Mouse (Mus musculus): ENCODE results near the gene Kcns3. TPM values are rescaled to one million over a fixed set of nuclear protein-coding genes. Genes with fewer than 3 reads are reported as not detected.

Kcns3 gene
- polyA plus RNA-seq (2014; fragmentation: Nextera tagmentation; extraction: Ambion mirVana), result 4.3 and 4.6 TPM in 2 replicates

GRCm38 (mm10) chr12:11151015-11151414 lies at the start of gene Kcns3:
Gene Kcns3 (minus strand): TSS chr12:11151056.
- H3K27me3 ChIP-seq (replicated peaks; ENCODE audit: control insufficient read depth, insufficient read depth, low read length), result peaks cover 53% of the 10 kb centered on the region

GRCm38 (mm10) chr12:11198551-11198950 lies 47.7 kb upstream of the Kcns3 start:
- no peaks in the 10 kb centered on the region for H3K27me3 ChIP-seq (replicated peaks; ENCODE audit: control insufficient read depth, insufficient read depth, low read length)
- H3K9me3 ChIP-seq (ENCODE audit: control insufficient read depth, low read length), result no peaks in the 10 kb centered on the region
- peaks cover 4% of the 10 kb centered on the region; the same call in 1 of the 2 replicates for H3K4me1 ChIP-seq (ENCODE audit: control insufficient read depth, insufficient read depth, low read length)
- H3K36me3 ChIP-seq (ENCODE audit: control insufficient read depth, insufficient read depth, low read length), result no peaks in the 10 kb centered on the region
- H3K9ac ChIP-seq (ENCODE audit: low read depth, low read length), result no peak overlapping the region
- ATAC-seq (ENCODE audit: low read depth) (no peak), DNase-seq (ENCODE audit: low spot score) (no peak)
- H3K27ac ChIP-seq (replicated peaks; ENCODE audit: low read depth, low read length), result no peak overlapping the region
- no peak overlapping the region for H3K4me3 ChIP-seq (ENCODE audit: low read depth, low read length)
- H3K4me2 ChIP-seq (ENCODE audit: low read depth, low read length), result no peak overlapping the region
- WGBS, result 46% methylated on average over 2 of the region's 2 CpGs

More at GRCm38 (mm10) chr12:11151015-11151414, at the start of gene Kcns3:
- no peaks in the 10 kb centered on the region; the same call in 1 of the 2 replicates for H3K4me1 ChIP-seq (ENCODE audit: control insufficient read depth, insufficient read depth, low read length)
- H3K36me3 ChIP-seq (ENCODE audit: control insufficient read depth, insufficient read depth, low read length), result no peaks in the 10 kb centered on the region
- no peak within 1 kb of the TSS for H3K27ac ChIP-seq (replicated peaks; ENCODE audit: low read depth, low read length)
- H3K9me3 ChIP-seq (ENCODE audit: control insufficient read depth, low read length), result no peaks in the 10 kb centered on the region
- H3K4me3 ChIP-seq (ENCODE audit: low read depth, low read length), result peak within 1 kb of the TSS; percentile 59
- DNase-seq (ENCODE audit: low spot score) (no peak), ATAC-seq (ENCODE audit: low read depth) (no peak)
- WGBS, result 14% methylated on average over 15 of the region's 15 CpGs
- H3K4me2 ChIP-seq (ENCODE audit: low read depth, low read length), result peak within 1 kb of the TSS; percentile 97
- peak within 1 kb of the TSS; percentile 58 for H3K9ac ChIP-seq (ENCODE audit: low read depth, low read length)

GRCm38 (mm10) chr12:11198026-11198425 lies 47.2 kb upstream of the Kcns3 start:
- Histone ChIP-seq H3K4me2 (ENCODE audit: low read depth, low read length) (no peak overlapping the region), H3K9me3 (ENCODE audit: control insufficient read depth, low read length) (no peaks in the 10 kb centered on the region), H3K36me3 (ENCODE audit: control insufficient read depth, insufficient read depth, low read length) (no peaks in the 10 kb centered on the region), H3K4me1 (ENCODE audit: control insufficient read depth, insufficient read depth, low read length) (no peaks in the 10 kb centered on the region), H3K9ac (ENCODE audit: low read depth, low read length) (no peak overlapping the region), H3K27ac (replicated peaks; ENCODE audit: low read depth, low read length) (no peak overlapping the region), H3K4me3 (ENCODE audit: low read depth, low read length) (no peak overlapping the region), H3K27me3 (replicated peaks; ENCODE audit: control insufficient read depth, insufficient read depth, low read length) (no peaks in the 10 kb centered on the region)
- 46% methylated on average over 4 of the region's 4 CpGs for WGBS
- DNase-seq (ENCODE audit: low spot score) (peak; percentile 34), ATAC-seq (ENCODE audit: low read depth) (peak; percentile 72; the same call in 1 of the 2 replicates)

- Histone ChIP-seq H3K27ac (replicated peaks; ENCODE audit: low read depth, low read length) (no peak overlapping the region), H3K4me2 (ENCODE audit: low read depth, low read length) (peak overlapping the region; percentile 49; the same call in 1 of the 2 replicates), H3K4me3 (ENCODE audit: low read depth, low read length) (peak overlapping the region; percentile 8; the same call in 1 of the 2 replicates), H3K4me1 (ENCODE audit: control insufficient read depth, insufficient read depth, low read length) (no peaks in the 10 kb centered on the region), H3K9me3 (ENCODE audit: control insufficient read depth, low read length) (no peaks in the 10 kb centered on the region), H3K27me3 (replicated peaks; ENCODE audit: control insufficient read depth, insufficient read depth, low read length) (no peaks in the 10 kb centered on the region), H3K9ac (ENCODE audit: low read depth, low read length) (no peak overlapping the region), H3K36me3 (ENCODE audit: control insufficient read depth, insufficient read depth, low read length) (no peaks in the 10 kb centered on the region)
- ATAC-seq (ENCODE audit: low read depth) (no peak), DNase-seq (ENCODE audit: low spot score) (no peak)
- 52% methylated on average over 5 of the region's 5 CpGs for WGBS
Measured at GRCm38 (mm10) chr12:11196830-11197229, 46.0 kb upstream of the Kcns3 start.

- WGBS, result 12% methylated on average over 16 of the region's 19 CpGs
- no peaks in the 10 kb centered on the region for H3K27me3 ChIP-seq (replicated peaks; ENCODE audit: control insufficient read depth, insufficient read depth, low read length)
- H3K4me3 ChIP-seq (ENCODE audit: low read depth, low read length), result peak overlapping the region; percentile 8
- no peaks in the 10 kb centered on the region for H3K4me1 ChIP-seq (ENCODE audit: control insufficient read depth, insufficient read depth, low read length)
- DNase-seq (ENCODE audit: low spot score), result peak; percentile 27
- H3K9ac ChIP-seq (ENCODE audit: low read depth, low read length), result 0 out of 2 replicates have a peak overlapping the region, but pooled peaks have one; percentile 14
- H3K9me3 ChIP-seq (ENCODE audit: control insufficient read depth, low read length), result no peaks in the 10 kb centered on the region
- H3K27ac ChIP-seq (replicated peaks; ENCODE audit: low read depth, low read length), result no peak overlapping the region
- peak overlapping the region; percentile 49 for H3K4me2 ChIP-seq (ENCODE audit: low read depth, low read length)
- peak; percentile 74; the same call in 1 of the 2 replicates for ATAC-seq (ENCODE audit: low read depth)
- no peaks in the 10 kb centered on the region for H3K36me3 ChIP-seq (ENCODE audit: control insufficient read depth, insufficient read depth, low read length)
Measured at GRCm38 (mm10) chr12:11196142-11196597, 45.3 kb upstream of the Kcns3 start.

GRCm38 (mm10) chr12:11195031-11195430 lies 44.2 kb upstream of the Kcns3 start:
- Histone ChIP-seq H3K9ac (ENCODE audit: low read depth, low read length) (no peak overlapping the region), H3K4me3 (ENCODE audit: low read depth, low read length) (no peak overlapping the region), H3K36me3 (ENCODE audit: control insufficient read depth, insufficient read depth, low read length) (no peaks in the 10 kb centered on the region), H3K4me1 (ENCODE audit: control insufficient read depth, insufficient read depth, low read length) (no peaks in the 10 kb centered on the region), H3K4me2 (ENCODE audit: low read depth, low read length) (no peak overlapping the region), H3K27ac (replicated peaks; ENCODE audit: low read depth, low read length) (no peak overlapping the region), H3K27me3 (replicated peaks; ENCODE audit: control insufficient read depth, insufficient read depth, low read length) (no peaks in the 10 kb centered on the region), H3K9me3 (ENCODE audit: control insufficient read depth, low read length) (no peaks in the 10 kb centered on the region)
- DNase-seq (ENCODE audit: low spot score), result no peak
- WGBS, result 89% methylated on average over 1 of the region's 1 CpGs
- ATAC-seq (ENCODE audit: low read depth), result no peak

GRCm38 (mm10) chr12:11178486-11179154 lies 27.8 kb upstream of the Kcns3 start:
- no peak overlapping the region for H3K9ac ChIP-seq (ENCODE audit: low read depth, low read length)

GRCm38 (mm10) chr12:11177408-11178394 lies 26.8 kb upstream of the Kcns3 start:
- DNase-seq (ENCODE audit: low spot score), result no peak
- Histone ChIP-seq H3K4me3 (ENCODE audit: low read depth, low read length) (no peak overlapping the region), H3K4me2 (ENCODE audit: low read depth, low read length) (no peak overlapping the region), H3K9me3 (ENCODE audit: control insufficient read depth, low read length) (no peaks in the 10 kb centered on the region), H3K27me3 (replicated peaks; ENCODE audit: control insufficient read depth, insufficient read depth, low read length) (no peaks in the 10 kb centered on the region), H3K27ac (replicated peaks; ENCODE audit: low read depth, low read length) (no peak overlapping the region), H3K9ac (ENCODE audit: low read depth, low read length) (no peak overlapping the region), H3K36me3 (ENCODE audit: control insufficient read depth, insufficient read depth, low read length) (no peaks in the 10 kb centered on the region), H3K4me1 (ENCODE audit: control insufficient read depth, insufficient read depth, low read length) (no peaks in the 10 kb centered on the region)
- ATAC-seq (ENCODE audit: low read depth), result no peak; the same call in 1 of the 2 replicates
- WGBS, result 42% methylated on average over 5 of the region's 5 CpGs

More at GRCm38 (mm10) chr12:11178486-11179154, 27.8 kb upstream of the Kcns3 start:
- no peaks in the 10 kb centered on the region for H3K27me3 ChIP-seq (replicated peaks; ENCODE audit: control insufficient read depth, insufficient read depth, low read length)
- 23% methylated on average over 11 of the region's 11 CpGs for WGBS
- DNase-seq (ENCODE audit: low spot score) (peak; percentile 93), ATAC-seq (ENCODE audit: low read depth) (peak; percentile 95)
- peak overlapping the region; percentile 5; the same call in 1 of the 2 replicates for H3K4me2 ChIP-seq (ENCODE audit: low read depth, low read length)
- no peak overlapping the region for H3K4me3 ChIP-seq (ENCODE audit: low read depth, low read length)
- H3K27ac ChIP-seq (replicated peaks; ENCODE audit: low read depth, low read length), result no peak overlapping the region
- H3K36me3 ChIP-seq (ENCODE audit: control insufficient read depth, insufficient read depth, low read length), result no peaks in the 10 kb centered on the region
- no peaks in the 10 kb centered on the region for H3K9me3 ChIP-seq (ENCODE audit: control insufficient read depth, low read length)
- H3K4me1 ChIP-seq (ENCODE audit: control insufficient read depth, insufficient read depth, low read length), result no peaks in the 10 kb centered on the region
